Mouse (Mus musculus): ENCODE results near the gene Slc4a1. TPM values are rescaled to one million over a fixed set of nuclear protein-coding genes. Genes with fewer than 3 reads are reported as not detected.

Gene Slc4a1
- polyA plus RNA-seq, 1 experiment = not detected

- peak overlapping the region; percentile 85 for H3K4me3 ChIP-seq (ENCODE audit: insufficient read depth, low read depth, low read length)
- no peaks in the 10 kb centered on the region for H3K4me1 ChIP-seq (ENCODE audit: control insufficient read depth, insufficient read depth, insufficient read length, low read length)
- H3K27ac ChIP-seq (replicated peaks; ENCODE audit: low read depth, low read length) = peak overlapping the region; percentile 95
Measured at GRCm38 (mm10) chr11:102318576-102319409, 47.2 kb downstream of the Slc4a1 start.

GRCm38 (mm10) chr11:102317901-102318575 lies 48.0 kb downstream of the Slc4a1 start:
- peak overlapping the region; percentile 85 for H3K4me3 ChIP-seq (ENCODE audit: insufficient read depth, low read depth, low read length)
- H3K4me1 ChIP-seq (ENCODE audit: control insufficient read depth, insufficient read depth, insufficient read length, low read length) = no peaks in the 10 kb centered on the region

GRCm38 (mm10) chr11:102317298-102317900 lies 48.6 kb downstream of the Slc4a1 start:
- H3K27ac ChIP-seq (replicated peaks; ENCODE audit: low read depth, low read length) = peak overlapping the region; percentile 98
- H3K4me1 ChIP-seq (ENCODE audit: control insufficient read depth, insufficient read depth, insufficient read length, low read length) = no peaks in the 10 kb centered on the region
- peak overlapping the region; percentile 100 for H3K4me3 ChIP-seq (ENCODE audit: insufficient read depth, low read depth, low read length)

More at GRCm38 (mm10) chr11:102317901-102318575, 48.0 kb downstream of the Slc4a1 start:
- peak overlapping the region; percentile 95 for H3K27ac ChIP-seq (replicated peaks; ENCODE audit: low read depth, low read length)

GRCm38 (mm10) chr11:102316572-102317297 lies 49.3 kb downstream of the Slc4a1 start:
- Histone ChIP-seq H3K4me1 (ENCODE audit: control insufficient read depth, insufficient read depth, insufficient read length, low read length) (no peaks in the 10 kb centered on the region), H3K27ac (replicated peaks; ENCODE audit: low read depth, low read length) (peak overlapping the region; percentile 98), H3K4me3 (ENCODE audit: insufficient read depth, low read depth, low read length) (peak overlapping the region; percentile 100)

GRCm38 (mm10) chr11:102315690-102316571 lies 50.1 kb downstream of the Slc4a1 start:
- H3K27ac ChIP-seq (replicated peaks; ENCODE audit: low read depth, low read length) = 0 out of 2 replicates have a peak overlapping the region, but pooled peaks have one; percentile 1
- H3K4me1 ChIP-seq (ENCODE audit: control insufficient read depth, insufficient read depth, insufficient read length, low read length) = no peaks in the 10 kb centered on the region; the same call in 1 of the 2 replicates
- H3K4me3 ChIP-seq (ENCODE audit: insufficient read depth, low read depth, low read length) = peak overlapping the region; percentile 58

GRCm38 (mm10) chr11:102314321-102314720 lies 51.7 kb downstream of the Slc4a1 start:
- Histone ChIP-seq H3K4me1 (ENCODE audit: control insufficient read depth, insufficient read depth, insufficient read length, low read length) (peaks cover 13% of the 10 kb centered on the region), H3K27ac (replicated peaks; ENCODE audit: low read depth, low read length) (no peak overlapping the region), H3K4me3 (ENCODE audit: insufficient read depth, low read depth, low read length) (no peak overlapping the region)

GRCm38 (mm10) chr11:102312586-102312985 lies 53.4 kb downstream of the Slc4a1 start:
- H3K4me3 ChIP-seq (ENCODE audit: insufficient read depth, low read depth, low read length) = no peak overlapping the region

GRCm38 (mm10) chr11:102311966-102312365 lies 54.0 kb downstream of the Slc4a1 start:
- Histone ChIP-seq H3K4me3 (ENCODE audit: insufficient read depth, low read depth, low read length) (no peak overlapping the region), H3K4me1 (ENCODE audit: control insufficient read depth, insufficient read depth, insufficient read length, low read length) (peaks cover 13% of the 10 kb centered on the region), H3K27ac (replicated peaks; ENCODE audit: low read depth, low read length) (no peak overlapping the region)

More at GRCm38 (mm10) chr11:102312586-102312985, 53.4 kb downstream of the Slc4a1 start:
- Histone ChIP-seq H3K4me1 (ENCODE audit: control insufficient read depth, insufficient read depth, insufficient read length, low read length) (peaks cover 13% of the 10 kb centered on the region), H3K27ac (replicated peaks; ENCODE audit: low read depth, low read length) (no peak overlapping the region)

- no peak overlapping the region; the same call in 1 of the 2 replicates for H3K4me3 ChIP-seq (ENCODE audit: insufficient read depth, low read depth, low read length)
Measured at GRCm38 (mm10) chr11:102310768-102311695, 55.0 kb downstream of the Slc4a1 start.

GRCm38 (mm10) chr11:102309821-102310617 lies 56.0 kb downstream of the Slc4a1 start:
- Histone ChIP-seq H3K4me3 (ENCODE audit: insufficient read depth, low read depth, low read length) (peak overlapping the region; percentile 55; the same call in 1 of the 2 replicates), H3K27ac (replicated peaks; ENCODE audit: low read depth, low read length) (no peak overlapping the region), H3K4me1 (ENCODE audit: control insufficient read depth, insufficient read depth, insufficient read length, low read length) (peaks cover 13% of the 10 kb centered on the region)

More at GRCm38 (mm10) chr11:102310768-102311695, 55.0 kb downstream of the Slc4a1 start:
- Histone ChIP-seq H3K27ac (replicated peaks; ENCODE audit: low read depth, low read length) (no peak overlapping the region), H3K4me1 (ENCODE audit: control insufficient read depth, insufficient read depth, insufficient read length, low read length) (peaks cover 13% of the 10 kb centered on the region)

GRCm38 (mm10) chr11:102308979-102309378 lies 57.0 kb downstream of the Slc4a1 start:
- Histone ChIP-seq H3K4me1 (ENCODE audit: control insufficient read depth, insufficient read depth, insufficient read length, low read length) (peaks cover 13% of the 10 kb centered on the region), H3K27ac (replicated peaks; ENCODE audit: low read depth, low read length) (peak overlapping the region; percentile 20; the same call in 1 of the 2 replicates)

GRCm38 (mm10) chr11:102308104-102308503 lies 57.9 kb downstream of the Slc4a1 start:
- no peak overlapping the region for H3K4me3 ChIP-seq (ENCODE audit: insufficient read depth, low read depth, low read length)
- H3K27ac ChIP-seq (replicated peaks; ENCODE audit: low read depth, low read length) = no peak overlapping the region
- H3K4me1 ChIP-seq (ENCODE audit: control insufficient read depth, insufficient read depth, insufficient read length, low read length) = peaks cover 13% of the 10 kb centered on the region

More at GRCm38 (mm10) chr11:102308979-102309378, 57.0 kb downstream of the Slc4a1 start:
- H3K4me3 ChIP-seq (ENCODE audit: insufficient read depth, low read depth, low read length) = peak overlapping the region; percentile 55
